Comparison of ENCODE assay signal across 9 mouse cellular contexts in genomic region chr11:69431829-69432639, GRCm38 (mm10). TPM values are rescaled to one million over a fixed set of nuclear protein-coding genes. Genes with fewer than 3 reads are reported as not detected.
DNase-seq lines count a peak whose midpoint lies in the region; ATAC-seq and TF ChIP-seq lines count a peak whose summit lies in the region.
"Had no signal": no experiment of that assay in that cellular context is flagged by ENCODE, and none has a peak within 500 bp of the region (broad histone marks: within the 10 kb centered on the region; RNA-seq: fewer than 3 reads in every experiment).

No protein-coding gene starts in this region.

- 0 out of 2 replicates have a peak, but pooled peaks cover 6% of the 10 kb centered on the region for H3K27me3 ChIP-seq in forebrain, embryonic 10.5 days (ENCODE audit: poor library complexity, severe bottlenecking)
- H3K27me3 ChIP-seq in liver, embryonic 14.5 days (ENCODE audit: control insufficient read depth, insufficient read depth, low read length), result no peaks in the 10 kb centered on the region

- H3K9me3 ChIP-seq in forebrain, embryonic 10.5 days, result no peaks in the 10 kb centered on the region
- no peaks in the 10 kb centered on the region for H3K9me3 ChIP-seq in liver, embryonic 14.5 days (ENCODE audit: control insufficient read depth, low read length)

- TF ChIP-seq CTCF in bone marrow macrophage, adult 2 months (IDR thresholded peaks at IDR 0.05; ENCODE audit: low read depth, low read length), result peak; percentile 64
- TF ChIP-seq CTCF in liver, embryonic 14.5 days (IDR thresholded peaks at IDR 0.05; ENCODE audit: low read depth), result peak; percentile 79

- no peaks in the 10 kb centered on the region for H3K36me3 ChIP-seq in forebrain, embryonic 10.5 days (replicated peaks)
- H3K36me3 ChIP-seq in liver, embryonic 14.5 days (replicated peaks; ENCODE audit: control insufficient read depth, insufficient read depth, low read depth), result no peaks in the 10 kb centered on the region

- intact Hi-C loops in heart, postnatal 10 days (cut with DNase I), result loop anchor here (1.0 to 2.0 kb wide), 3 partner anchors 31 to 163 kb away; no protein-coding TSS in a partner anchor

- H3K4me2 ChIP-seq in liver, embryonic 14.5 days (ENCODE audit: low read depth), result no peak overlapping the region

- no peak for ATAC-seq in liver, embryonic 14.5 days (ENCODE audit: insufficient read depth)

- 43% methylated on average over 11 of the region's 11 CpGs for WGBS in forebrain, embryonic 10.5 days
- WGBS in liver, embryonic 14.5 days (ENCODE audit: insufficient replicate concordance), result 30% methylated on average over 11 of the region's 11 CpGs

- peaks cover 14% of the 10 kb centered on the region for H3K4me1 ChIP-seq in bone marrow macrophage, adult 2 months (ENCODE audit: control insufficient read depth, insufficient read depth, low read length)
- H3K4me1 ChIP-seq in forebrain, embryonic 10.5 days, result peaks cover 16% of the 10 kb centered on the region
- peaks cover 0 to 2% of the 10 kb centered on the region in 2 experiments; a peak in 1 of 4 replicates for H3K4me1 ChIP-seq in liver, embryonic 14.5 days (replicated peaks; ENCODE audit: control insufficient read depth in 2 of 2, insufficient read depth in 2 of 2, low read length in 1 of 2)

- no peak overlapping the region for H3K4me3 ChIP-seq in bone marrow macrophage, adult 2 months (ENCODE audit: insufficient read depth, low read length)
- H3K4me3 ChIP-seq in forebrain, embryonic 10.5 days, result no peak overlapping the region; the same call in 1 of the 2 replicates
- H3K4me3 ChIP-seq in liver, embryonic 14.5 days (ENCODE audit: insufficient read depth in 1 of 2, low read depth in 2 of 2, low read length in 2 of 2), result no peak overlapping the region
- H3K4me3 ChIP-seq: erythroblast, embryonic 14.5 days had no signal

- peak; percentile 70 to 79 for DNase-seq in CD8-positive naive resting alpha-beta T cell, adult 2 months (ENCODE audit: low read depth in 2 of 2, low spot score in 2 of 2)
- peak; percentile 70 for DNase-seq in forebrain, embryonic 10.5 days (ENCODE audit: extremely low spot score, low spot score)
- DNase-seq in heart, postnatal 10 days, result peak; percentile 80 to 84
- DNase-seq in kidney, postnatal 14 days, result peak; percentile 90
- DNase-seq in liver, embryonic 14.5 days (ENCODE audit: low read depth in 3 of 3, low spot score in 3 of 3), result peak in 2 of 3 experiments; percentile 37
- DNase-seq in neural tube, embryonic 10.5 days (ENCODE audit: extremely low spot score, low spot score), result peak; percentile 53
- peak; percentile 70 for DNase-seq in testis, postnatal 10 days (ENCODE audit: low spot score)

- no peak overlapping the region for H3K27ac ChIP-seq in bone marrow macrophage, adult 2 months (ENCODE audit: insufficient read depth, low read depth, low read length)
- H3K27ac ChIP-seq in forebrain, embryonic 10.5 days, result no peak overlapping the region
- H3K27ac ChIP-seq in liver, embryonic 14.5 days, result no peak overlapping the region

- no peak for TF ChIP-seq EP300 in liver, embryonic 14.5 days (IDR thresholded peaks at IDR 0.05; ENCODE audit: low read depth)

- no peak for TF ChIP-seq POLR2A in bone marrow macrophage, adult 2 months (IDR thresholded peaks at IDR 0.05; ENCODE audit: borderline replicate concordance, low read depth, low read length)

- no peak overlapping the region for H3K9ac ChIP-seq in liver, embryonic 14.5 days (replicated peaks)

RNA-seq across cellular contexts. Expression of gene Kdm6b, which starts 18.6 kb away (rescaled TPM):
- polyA plus RNA-seq in bone marrow macrophage, adult 2 months (2012; ENCODE audit: insufficient read depth, insufficient read length, missing spikeins), result 8.1 and 9.3 TPM in 2 replicates
- 31.7 TPM in 2 replicates for polyA plus RNA-seq in forebrain, embryonic 10.5 days (2016; fragmentation: Nextera tagmentation; extraction: Ambion mirVana)
- total RNA-seq in heart, postnatal 10 days (2021), result 10 to 100 TPM; 48.3 to 52.2 TPM
- 1.1 and 1.4 TPM in 2 replicates for polyA plus RNA-seq in liver, embryonic 14.5 days (2012; rRNA removed)
- 2.9 TPM in 2 replicates for polyA plus RNA-seq in liver, embryonic 14.5 days (2014; fragmentation: Nextera tagmentation; extraction: Ambion mirVana)

RNA-seq across cellular contexts. Expression of gene Tmem88, which starts 34.0 kb away (rescaled TPM):
- polyA plus RNA-seq in bone marrow macrophage, adult 2 months (2012; ENCODE audit: insufficient read depth, insufficient read length, missing spikeins), result not detected in 2 replicates
- 23.3 and 23.4 TPM in 2 replicates for polyA plus RNA-seq in forebrain, embryonic 10.5 days (2016; fragmentation: Nextera tagmentation; extraction: Ambion mirVana)
- total RNA-seq in heart, postnatal 10 days (2021), result 10 to 100 TPM; 53.3 to 54.0 TPM
- 3.7 and 5.3 TPM in 2 replicates for polyA plus RNA-seq in liver, embryonic 14.5 days (2012; rRNA removed)
- 4.6 TPM in 2 replicates for polyA plus RNA-seq in liver, embryonic 14.5 days (2014; fragmentation: Nextera tagmentation; extraction: Ambion mirVana)

RNA-seq across cellular contexts. Expression of gene Cyb5d1, which starts 36.6 kb away (rescaled TPM):
- polyA plus RNA-seq in bone marrow macrophage, adult 2 months (2012; ENCODE audit: insufficient read depth, insufficient read length, missing spikeins), result 22.5 and 23.2 TPM in 2 replicates
- polyA plus RNA-seq in forebrain, embryonic 10.5 days (2016; fragmentation: Nextera tagmentation; extraction: Ambion mirVana), result 47.3 and 54.6 TPM in 2 replicates
- 10 to 100 TPM; 27.5 to 30.2 TPM for total RNA-seq in heart, postnatal 10 days (2021)
- polyA plus RNA-seq in liver, embryonic 14.5 days (2012; rRNA removed), result 4.8 and 8.3 TPM in 2 replicates
- polyA plus RNA-seq in liver, embryonic 14.5 days (2014; fragmentation: Nextera tagmentation; extraction: Ambion mirVana), result 6.2 and 7.3 TPM in 2 replicates

RNA-seq across cellular contexts. Expression of gene Naa38, which starts 36.7 kb away (rescaled TPM):
- polyA plus RNA-seq in bone marrow macrophage, adult 2 months (2012; ENCODE audit: insufficient read depth, insufficient read length, missing spikeins), result 69.8 and 73.7 TPM in 2 replicates
- polyA plus RNA-seq in forebrain, embryonic 10.5 days (2016; fragmentation: Nextera tagmentation; extraction: Ambion mirVana), result 131 and 136 TPM in 2 replicates
- 10 to 100 TPM; 94.1 to 95.0 TPM for total RNA-seq in heart, postnatal 10 days (2021)
- 70.9 and 76.9 TPM in 2 replicates for polyA plus RNA-seq in liver, embryonic 14.5 days (2012; rRNA removed)
- polyA plus RNA-seq in liver, embryonic 14.5 days (2014; fragmentation: Nextera tagmentation; extraction: Ambion mirVana), result 120 and 127 TPM in 2 replicates

Comparison
In these comparisons a context has a peak if more than half of its experiments do, and no peak if none do; other contexts are left out.
1. DNase-seq: peak in every context shown above with its lines; median percentile 90 in kidney, postnatal 14 days; 82 in heart, postnatal 10 days; 74 in CD8-positive naive resting alpha-beta T cell, adult 2 months; 70 in forebrain, embryonic 10.5 days; 70 in testis, postnatal 10 days; 53 in neural tube, embryonic 10.5 days; 37 in liver, embryonic 14.5 days.